Mouse (Mus musculus) intestine, embryonic 14.5 days (tissue): ENCODE measurements around the gene Sh3tc1. TPM values are rescaled to one million over a fixed set of nuclear protein-coding genes. Genes with fewer than 3 reads are reported as not detected.

ENCODE experiments used
- ATAC-seq: fragments of 200-750 bp; cut with Nextera tagmentation; replicated peaks from 2 replicates; pipeline ENCODE4 v1.8.0; 2017; ENCODE audit warnings: low read depth, moderate number of reproducible peaks, moderate TSS enrichment, moderate library complexity; ENCODE audit not compliant: low FRiP score, low TSS enrichment
- DNase-seq: peaks from one replicate; pipeline ENCODE4 v3.0.0-alpha.2; 2018; ENCODE audit warnings: low spot score
- H3K27ac ChIP-seq: fragments of 300-500 bp; sonication (generic); 2 replicates; pipeline ENCODE4 v1.5.1; 2014; ENCODE audit warnings: low read depth, mild to moderate bottlenecking, control low read depth
- H3K27me3 ChIP-seq: fragments of 300-500 bp; sonication (generic); replicated peaks from 2 replicates; pipeline ENCODE4 v1.6.1; 2014; ENCODE audit warnings: low read length, control low read depth; ENCODE audit not compliant: control insufficient read depth, insufficient read depth
- H3K36me3 ChIP-seq: fragments of 300-500 bp; sonication (generic); 2 replicates; pipeline ENCODE4 v1.6.1; 2014; ENCODE audit warnings: low read length, control low read depth; ENCODE audit not compliant: control insufficient read depth, insufficient read depth
- H3K4me1 ChIP-seq: fragments of 300-500 bp; sonication (generic); replicated peaks from 2 replicates; pipeline ENCODE4 v1.6.1; 2014; ENCODE audit warnings: low read length, control low read depth, mixed read lengths; ENCODE audit not compliant: control insufficient read depth, insufficient read depth
- H3K4me2 ChIP-seq: fragments of 300-500 bp; sonication (generic); 2 replicates; pipeline ENCODE4 v1.6.1; 2014; ENCODE audit warnings: low read length
- H3K4me3 ChIP-seq: fragments of 300-500 bp; sonication (generic); 2 replicates; pipeline ENCODE4 v1.5.1; 2014; ENCODE audit warnings: low read depth, low read length, control low read depth, mixed read lengths
- H3K9ac ChIP-seq: fragments of 300-500 bp; sonication (generic); 2 replicates; pipeline ENCODE4 v1.6.1; 2014; ENCODE audit warnings: mild to moderate bottlenecking, low read length
- H3K9me3 ChIP-seq: fragments of 300-500 bp; sonication (generic); 2 replicates; pipeline ENCODE4 v1.6.1; 2016; ENCODE audit warnings: low read length, control low read depth; ENCODE audit not compliant: control insufficient read depth
- WGBS: fragments of 180-500 bp; shearing (Covaris S2); extraction: QIAGEN DNeasy Blood & Tissue Kit; methylation state at CpG from one replicate; pipeline ENCODE4 v1.1.7; 2014; 5-methylcytosine and 5-hydroxymethylcytosine counted together
- polyA plus RNA-seq: library from polyadenylated mRNA; unstranded; fragments of >200 nt; fragmentation: Nextera tagmentation; extraction: Ambion mirVana; gene quantifications from 2 replicates; pipeline ENCODE4 v1.2.1, GENCODE M21; 2014

The Sh3tc1 gene
- polyA plus RNA-seq, 1 experiment from 2014 or later: 10.1 TPM

DNA sequence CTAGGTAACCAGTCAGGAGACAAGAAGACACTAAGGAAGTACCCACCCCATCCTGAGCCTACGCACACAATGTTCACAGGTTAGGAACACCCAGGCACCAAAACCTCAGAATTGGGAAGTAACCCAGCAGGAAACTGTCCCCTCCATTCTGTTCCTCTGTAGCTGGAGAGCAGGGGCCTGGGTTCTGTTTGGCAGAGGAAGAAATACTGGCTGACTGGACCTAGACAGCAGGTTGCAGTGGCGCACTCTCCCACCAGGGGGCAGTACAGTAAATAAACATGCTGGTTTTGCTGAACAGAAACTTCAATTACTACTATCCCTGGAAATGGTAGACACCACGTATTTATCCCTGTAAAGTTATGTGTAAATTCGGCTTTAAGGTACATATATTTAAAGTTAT, 7.1 kb upstream of the Sh3tc1 start:
- Histone ChIP-seq H3K9ac (no peak overlapping the region), H3K4me3 (no peak overlapping the region), H3K36me3 (no peaks in the 10 kb centered on the region), H3K9me3 (no peaks in the 10 kb centered on the region), H3K4me1 (no peaks in the 10 kb centered on the region), H3K4me2 (no peak overlapping the region), H3K27me3 (no peaks in the 10 kb centered on the region), H3K27ac (no peak overlapping the region)
- ATAC-seq (no peak), DNase-seq (peak; percentile 90)
- WGBS: 25% methylated on average over 4 of the region's 4 CpGs

- 82% methylated on average over 5 of the region's 5 CpGs for WGBS
- no peak overlapping the region for H3K4me2 ChIP-seq
- H3K27me3 ChIP-seq: peaks cover 7% of the 10 kb centered on the region; the same call in 1 of the 2 replicates
- H3K27ac ChIP-seq: no peak overlapping the region
- H3K4me3 ChIP-seq: no peak overlapping the region
- ATAC-seq (no peak), DNase-seq (no peak)
- H3K9me3 ChIP-seq: no peaks in the 10 kb centered on the region
- 0 out of 2 replicates have a peak, but pooled peaks cover 9% of the 10 kb centered on the region for H3K4me1 ChIP-seq
- H3K36me3 ChIP-seq: no peaks in the 10 kb centered on the region
- no peak overlapping the region for H3K9ac ChIP-seq
Measured at GRCm38 (mm10) chr5:35745406-35745805, 5.6 kb upstream of the Sh3tc1 start.

DNA sequence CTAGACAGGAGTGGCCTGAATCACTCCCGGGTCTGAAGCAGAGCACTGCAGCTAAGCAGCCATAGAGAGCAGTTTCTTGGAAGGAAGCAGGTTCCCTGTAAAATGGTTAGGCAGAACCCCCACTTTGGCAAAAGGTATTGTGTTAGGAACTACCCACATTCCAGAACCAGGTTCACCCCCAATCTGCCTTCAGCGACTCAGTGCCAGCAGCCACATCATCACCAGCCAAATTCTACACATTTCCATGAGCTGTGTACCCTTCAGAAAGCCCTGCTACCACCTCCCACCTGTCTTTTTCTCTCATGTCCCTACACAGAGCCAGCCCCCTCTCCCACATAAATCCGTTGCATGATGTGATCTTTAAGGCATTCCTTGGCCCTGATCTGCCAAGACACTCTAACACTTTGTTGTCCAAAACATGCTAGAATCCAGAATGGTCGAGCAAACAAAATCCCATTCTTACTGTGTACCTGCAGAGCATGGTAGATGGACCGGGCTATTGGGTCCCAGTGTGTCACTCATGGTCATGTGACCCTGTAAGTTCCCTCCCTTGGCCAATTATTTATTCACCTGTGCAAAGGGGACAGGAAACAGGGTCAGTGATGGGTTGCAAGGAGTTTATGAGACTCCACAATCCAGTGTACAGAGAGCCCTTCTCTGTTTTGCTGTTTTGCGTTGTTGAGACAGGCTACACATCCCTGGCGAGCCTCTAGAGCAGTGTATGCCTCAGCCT, 4.4 kb upstream of the Sh3tc1 start:
- Histone ChIP-seq H3K4me3 (no peak overlapping the region), H3K9me3 (no peaks in the 10 kb centered on the region), H3K4me1 (0 out of 2 replicates have a peak, but pooled peaks cover 10% of the 10 kb centered on the region), H3K4me2 (no peak overlapping the region), H3K27me3 (peaks cover 8% of the 10 kb centered on the region; the same call in 1 of the 2 replicates), H3K9ac (no peak overlapping the region), H3K36me3 (no peaks in the 10 kb centered on the region), H3K27ac (no peak overlapping the region)
- ATAC-seq (no peak), DNase-seq (no peak)
- WGBS: 75% methylated on average over 7 of the region's 7 CpGs

DNA sequence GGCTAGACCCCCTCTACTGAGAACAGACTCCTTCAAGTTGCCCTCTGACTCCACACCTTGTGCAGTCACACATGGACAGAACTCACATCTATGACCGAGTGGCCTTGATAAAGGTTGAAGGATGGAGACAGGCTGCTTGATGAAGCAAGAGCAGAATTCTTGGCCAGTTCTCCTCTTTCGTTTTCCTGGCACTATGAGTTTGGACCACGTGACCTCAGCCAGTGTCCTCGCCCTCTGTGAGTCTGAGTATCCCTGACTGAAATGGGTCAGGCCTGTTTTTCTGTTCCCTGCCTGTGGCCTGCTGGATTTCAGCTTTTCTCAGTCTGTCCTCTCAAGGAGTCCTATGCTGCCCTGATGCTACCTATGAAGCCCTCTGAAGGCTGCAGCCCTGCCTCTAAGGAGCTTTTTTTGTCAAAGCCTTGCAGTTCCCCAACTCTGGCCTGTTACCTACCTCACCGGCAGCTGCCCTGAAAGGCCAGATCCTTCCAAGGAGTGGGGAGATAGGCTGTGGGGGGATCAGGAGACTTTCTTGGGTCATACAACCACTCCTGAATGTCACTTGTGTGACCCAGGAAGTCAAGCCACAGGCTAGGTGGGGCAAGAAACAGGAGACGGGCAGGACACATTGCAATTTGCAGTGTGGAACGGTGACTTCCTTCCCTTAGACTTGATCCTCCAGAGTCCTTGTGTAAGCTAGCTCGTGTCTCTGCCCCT, 3.6 kb upstream of the Sh3tc1 start:
- Histone ChIP-seq H3K36me3 (no peaks in the 10 kb centered on the region), H3K4me1 (peaks cover 10% of the 10 kb centered on the region; the same call in 1 of the 2 replicates), H3K9me3 (no peaks in the 10 kb centered on the region), H3K4me3 (no peak overlapping the region), H3K9ac (no peak overlapping the region), H3K27me3 (peaks cover 8% of the 10 kb centered on the region; the same call in 1 of the 2 replicates), H3K27ac (no peak overlapping the region), H3K4me2 (no peak overlapping the region)
- no peak for DNase-seq
- 78% methylated on average over 8 of the region's 8 CpGs for WGBS
- no peak for ATAC-seq

- Histone ChIP-seq H3K9me3 (no peaks in the 10 kb centered on the region), H3K4me1 (peaks cover 23% of the 10 kb centered on the region), H3K9ac (no peak overlapping the region), H3K27me3 (peaks cover 8% of the 10 kb centered on the region; the same call in 1 of the 2 replicates), H3K4me3 (no peak overlapping the region), H3K27ac (no peak overlapping the region), H3K4me2 (no peak overlapping the region), H3K36me3 (no peaks in the 10 kb centered on the region)
- ATAC-seq: no peak
- no peak for DNase-seq
- 50% methylated on average over 13 of the region's 13 CpGs for WGBS
Measured at GRCm38 (mm10) chr5:35741225-35741820, 1.5 kb upstream of the Sh3tc1 start.

- Histone ChIP-seq H3K9me3 (no peaks in the 10 kb centered on the region), H3K9ac (no peak overlapping the region)
Measured at GRCm38 (mm10) chr5:35740716-35741115, 929 bp upstream of the Sh3tc1 start.

DNA sequence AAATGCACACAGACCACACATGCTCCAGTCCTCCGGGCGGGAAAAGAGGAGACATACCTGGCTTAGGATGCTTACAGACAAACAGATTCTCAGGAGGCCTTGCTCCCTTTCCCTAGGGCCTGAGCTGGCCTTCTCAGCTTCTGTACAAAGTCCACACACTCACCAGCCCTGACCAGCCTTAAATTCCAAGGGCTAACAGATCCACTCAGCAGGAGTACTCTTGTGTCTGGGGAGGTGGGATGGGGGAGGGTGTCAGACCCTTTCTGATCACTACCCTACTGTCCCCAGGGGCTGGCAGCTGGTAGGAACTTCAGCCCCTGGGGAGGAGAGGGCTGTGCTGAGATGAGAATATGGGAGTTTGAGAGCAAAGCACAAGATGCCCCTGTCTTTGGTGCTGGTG, 782 bp downstream of the Sh3tc1 start:
- H3K4me2 ChIP-seq: peak overlapping the region; percentile 28
- H3K4me3 ChIP-seq: no peak overlapping the region
- DNase-seq (no peak), ATAC-seq (no peak)
- H3K9ac ChIP-seq: no peak overlapping the region
- H3K9me3 ChIP-seq: no peaks in the 10 kb centered on the region
- 60% methylated on average over 2 of the region's 2 CpGs for WGBS
- H3K27ac ChIP-seq: no peak overlapping the region
- peaks cover 8% of the 10 kb centered on the region; the same call in 1 of the 2 replicates for H3K27me3 ChIP-seq
- no peaks in the 10 kb centered on the region for H3K36me3 ChIP-seq
- H3K4me1 ChIP-seq: peaks cover 23% of the 10 kb centered on the region

More at GRCm38 (mm10) chr5:35740716-35741115, 929 bp upstream of the Sh3tc1 start:
- WGBS: 16% methylated on average over 10 of the region's 10 CpGs
- ATAC-seq (no peak), DNase-seq (no peak)
- no peak overlapping the region for H3K27ac ChIP-seq
- H3K4me1 ChIP-seq: peaks cover 23% of the 10 kb centered on the region
- peaks cover 8% of the 10 kb centered on the region; the same call in 1 of the 2 replicates for H3K27me3 ChIP-seq
- H3K36me3 ChIP-seq: no peaks in the 10 kb centered on the region
- no peak overlapping the region for H3K4me3 ChIP-seq
- no peak overlapping the region; the same call in 1 of the 2 replicates for H3K4me2 ChIP-seq

- WGBS: 61% methylated on average over 20 of the region's 20 CpGs
- H3K9me3 ChIP-seq: no peaks in the 10 kb centered on the region
- peaks cover 23% of the 10 kb centered on the region for H3K4me1 ChIP-seq
- H3K27ac ChIP-seq: no peak overlapping the region
- no peak overlapping the region for H3K9ac ChIP-seq
- DNase-seq (no peak), ATAC-seq (peak; percentile 28; the same call in 1 of the 2 replicates)
- H3K27me3 ChIP-seq: peaks cover 8% of the 10 kb centered on the region; the same call in 1 of the 2 replicates
- H3K4me2 ChIP-seq: no peak overlapping the region
- no peak overlapping the region for H3K4me3 ChIP-seq
- H3K36me3 ChIP-seq: no peaks in the 10 kb centered on the region
Measured at GRCm38 (mm10) chr5:35737231-35737901, 2.4 kb downstream of the Sh3tc1 start.
